Mouse (Mus musculus) limb, embryonic 15.5 days (tissue): ENCODE measurements around the gene Arf1. TPM values are rescaled to one million over a fixed set of nuclear protein-coding genes. Genes with fewer than 3 reads are reported as not detected.
A peak's percentile ranks its signal among the peaks of the same experiment; 100 is the strongest.

ENCODE experiments used
- ATAC-seq: fragments of 200-750 bp; cut with Nextera tagmentation; 2 replicates; pipeline ENCODE4 v1.8.0; 2017; ENCODE audit warnings: low read depth, moderate TSS enrichment; ENCODE audit not compliant: insufficient number of reproducible peaks, low FRiP score, low TSS enrichment
- H3K27ac ChIP-seq: fragments of 300-500 bp; sonication (generic); 2 replicates; pipeline ENCODE4 v1.5.1; 2015; ENCODE audit warnings: moderate library complexity, mild to moderate bottlenecking, inconsistent platforms
- H3K27me3 ChIP-seq: fragments of 300-500 bp; sonication (generic); 2 replicates; pipeline ENCODE4 v1.6.1; 2015; ENCODE audit warnings: inconsistent platforms
- H3K36me3 ChIP-seq: fragments of 300-500 bp; sonication (generic); 2 replicates; pipeline ENCODE4 v1.6.1; 2015; ENCODE audit warnings: inconsistent platforms
- H3K4me1 ChIP-seq: fragments of 300-500 bp; sonication (generic); 2 replicates; pipeline ENCODE4 v1.6.1; 2015; ENCODE audit warnings: inconsistent platforms
- H3K4me2 ChIP-seq: fragments of 300-500 bp; sonication (generic); 2 replicates; pipeline ENCODE4 v1.6.1; 2015; ENCODE audit warnings: mild to moderate bottlenecking, inconsistent platforms
- H3K4me3 ChIP-seq: fragments of 300-500 bp; sonication (generic); 2 replicates; pipeline ENCODE4 v1.5.1; 2015; ENCODE audit warnings: mild to moderate bottlenecking, inconsistent platforms
- H3K9ac ChIP-seq: fragments of 300-500 bp; sonication (generic); 2 replicates; pipeline ENCODE4 v1.6.1; 2015; ENCODE audit warnings: inconsistent platforms
- H3K9me3 ChIP-seq: fragments of 300-500 bp; sonication (generic); 2 replicates; pipeline ENCODE4 v1.6.1; 2016; ENCODE audit warnings: inconsistent platforms
- WGBS: fragments of 180-500 bp; shearing (Covaris S2); methylation state at CpG from one replicate; pipeline ENCODE4 v1.1.7; 2015; 5-methylcytosine and 5-hydroxymethylcytosine counted together
- polyA plus RNA-seq: library from polyadenylated mRNA; unstranded; fragments of >200 nt; fragmentation: Nextera tagmentation; extraction: Ambion mirVana; gene quantifications from 2 replicates; pipeline ENCODE4 v1.2.1, GENCODE M21; 2015

Gene Arf1
- polyA plus RNA-seq, 1 experiment from 2014 or later, result 761 TPM

- Histone ChIP-seq H3K9ac (no peak within 1 kb of the TSS), H3K27me3 (peaks cover 23% of the 10 kb centered on the region), H3K36me3 (peaks cover 48% of the 10 kb centered on the region), H3K4me2 (no peak within 1 kb of the TSS), H3K9me3 (no peaks in the 10 kb centered on the region), H3K4me3 (no peak within 1 kb of the TSS), H3K27ac (no peak within 1 kb of the TSS), H3K4me1 (peaks cover 3% of the 10 kb centered on the region)
- 51% methylated on average over 3 of the region's 3 CpGs for WGBS
- ATAC-seq, result no peak
These were observed 45.2 kb downstream of the Arf1 start, which contains the start of gene Gjc2 for GRCm38 (mm10) chr11:59182864-59183331. TSS of gene Gjc2 (minus strand) at chr11:59183213.

GRCm38 (mm10) chr11:59176921-59177320 lies 51.1 kb downstream of the Arf1 start:
- Histone ChIP-seq H3K36me3 (no peaks in the 10 kb centered on the region), H3K4me1 (peaks cover 12% of the 10 kb centered on the region), H3K4me3 (peak overlapping the region; percentile 27), H3K27ac (no peak overlapping the region), H3K9ac (no peak overlapping the region), H3K9me3 (no peaks in the 10 kb centered on the region), H3K4me2 (peak overlapping the region; percentile 30; the same call in 1 of the 2 replicates), H3K27me3 (peaks cover 68% of the 10 kb centered on the region)
- no peak for ATAC-seq
- WGBS, result 7% methylated on average over 34 of the region's 34 CpGs

GRCm38 (mm10) chr11:59176475-59176874 lies 51.6 kb downstream of the Arf1 start:
- H3K36me3 ChIP-seq, result no peaks in the 10 kb centered on the region
- WGBS, result 3% methylated on average over 48 of the region's 48 CpGs
- peaks cover 12% of the 10 kb centered on the region for H3K4me1 ChIP-seq
- no peak for ATAC-seq
- H3K4me3 ChIP-seq, result peak overlapping the region; percentile 27
- no peaks in the 10 kb centered on the region for H3K9me3 ChIP-seq
- H3K27me3 ChIP-seq, result peaks cover 68% of the 10 kb centered on the region
- no peak overlapping the region for H3K27ac ChIP-seq
- H3K4me2 ChIP-seq, result peak overlapping the region; percentile 30
- no peak overlapping the region; the same call in 1 of the 2 replicates for H3K9ac ChIP-seq

GRCm38 (mm10) chr11:59174189-59174838 lies 53.8 kb downstream of the Arf1 start:
- Histone ChIP-seq H3K9me3 (no peaks in the 10 kb centered on the region), H3K4me2 (no peak overlapping the region), H3K27me3 (peaks cover 59% of the 10 kb centered on the region), H3K4me1 (peaks cover 12% of the 10 kb centered on the region), H3K9ac (no peak overlapping the region), H3K27ac (no peak overlapping the region), H3K36me3 (no peaks in the 10 kb centered on the region), H3K4me3 (no peak overlapping the region)
- 55% methylated on average over 6 of the region's 6 CpGs for WGBS
- ATAC-seq, result no peak; the same call in 1 of the 2 replicates

- Histone ChIP-seq H3K4me3 (no peak overlapping the region), H3K27ac (no peak overlapping the region), H3K9me3 (no peaks in the 10 kb centered on the region), H3K4me2 (no peak overlapping the region), H3K27me3 (peaks cover 22% of the 10 kb centered on the region), H3K9ac (no peak overlapping the region), H3K4me1 (no peaks in the 10 kb centered on the region), H3K36me3 (no peaks in the 10 kb centered on the region)
- 70% methylated on average over 4 of the region's 4 CpGs for WGBS
- ATAC-seq, result no peak
These were observed 57.5 kb downstream of the Arf1 start for GRCm38 (mm10) chr11:59170549-59170948.

- H3K4me3 ChIP-seq, result no peak overlapping the region
- H3K9ac ChIP-seq, result no peak overlapping the region
- H3K9me3 ChIP-seq, result no peaks in the 10 kb centered on the region
- H3K4me1 ChIP-seq, result no peaks in the 10 kb centered on the region
- H3K4me2 ChIP-seq, result no peak overlapping the region
- WGBS, result 47% methylated on average over 3 of the region's 3 CpGs
- no peak overlapping the region for H3K27ac ChIP-seq
- no peaks in the 10 kb centered on the region for H3K36me3 ChIP-seq
- peaks cover 14% of the 10 kb centered on the region for H3K27me3 ChIP-seq
- no peak for ATAC-seq
These were observed 58.3 kb downstream of the Arf1 start for GRCm38 (mm10) chr11:59169807-59170206.

- Histone ChIP-seq H3K4me2 (no peak overlapping the region), H3K4me3 (no peak overlapping the region), H3K27me3 (no peaks in the 10 kb centered on the region), H3K27ac (no peak overlapping the region), H3K9me3 (no peaks in the 10 kb centered on the region), H3K9ac (no peak overlapping the region), H3K36me3 (no peaks in the 10 kb centered on the region), H3K4me1 (peaks cover 9% of the 10 kb centered on the region)
- WGBS, result 60% methylated on average over 2 of the region's 2 CpGs
- no peak for ATAC-seq
These were observed 62.3 kb downstream of the Arf1 start for GRCm38 (mm10) chr11:59165616-59166241.

GRCm38 (mm10) chr11:59164384-59164783 lies 63.7 kb downstream of the Arf1 start:
- H3K36me3 ChIP-seq, result no peaks in the 10 kb centered on the region
- H3K4me1 ChIP-seq, result peaks cover 9% of the 10 kb centered on the region
- no peaks in the 10 kb centered on the region for H3K27me3 ChIP-seq
- H3K9me3 ChIP-seq, result no peaks in the 10 kb centered on the region
- H3K9ac ChIP-seq, result no peak overlapping the region
- ATAC-seq, result no peak
- H3K4me3 ChIP-seq, result no peak overlapping the region
- H3K27ac ChIP-seq, result peak overlapping the region; percentile 99; the same call in 1 of the 2 replicates
- peak overlapping the region; percentile 68; the same call in 1 of the 2 replicates for H3K4me2 ChIP-seq
- WGBS, result 86% methylated on average over 9 of the region's 9 CpGs

GRCm38 (mm10) chr11:59163255-59164236 lies 64.5 kb downstream of the Arf1 start, which contains the start of gene Iba57:
TSS of gene Iba57 (minus strand) at chr11:59163739.
- H3K9ac ChIP-seq, result peak within 1 kb of the TSS; percentile 79
- H3K27ac ChIP-seq, result peak within 1 kb of the TSS; percentile 99
- peaks cover 9% of the 10 kb centered on the region for H3K4me1 ChIP-seq
- peak within 1 kb of the TSS; percentile 68 for H3K4me2 ChIP-seq
- peak; percentile 97 for ATAC-seq
- H3K36me3 ChIP-seq, result peaks cover 2% of the 10 kb centered on the region
- peak within 1 kb of the TSS; percentile 66 for H3K4me3 ChIP-seq
- H3K9me3 ChIP-seq, result no peaks in the 10 kb centered on the region
- 2% methylated on average over 68 of the region's 68 CpGs for WGBS
- H3K27me3 ChIP-seq, result no peaks in the 10 kb centered on the region

GRCm38 (mm10) chr11:59162443-59163254 lies 65.4 kb downstream of the Arf1 start:
- Histone ChIP-seq H3K27ac (peak overlapping the region; percentile 99), H3K36me3 (peaks cover 11% of the 10 kb centered on the region), H3K4me1 (peaks cover 9% of the 10 kb centered on the region), H3K9ac (peak overlapping the region; percentile 11; the same call in 1 of the 2 replicates), H3K9me3 (no peaks in the 10 kb centered on the region), H3K27me3 (no peaks in the 10 kb centered on the region), H3K4me2 (peak overlapping the region; percentile 68), H3K4me3 (peak overlapping the region; percentile 66)
- ATAC-seq, result no peak
- 56% methylated on average over 9 of the region's 9 CpGs for WGBS
